Mouse (Mus musculus): ENCODE measurements around the gene Hnf4a. TPM values are rescaled to one million over a fixed set of nuclear protein-coding genes. Genes with fewer than 3 reads are reported as not detected.

Hnf4a gene
- polyA plus RNA-seq, 1 experiment from 2014 or later = 27.5 TPM

- H3K4me2 ChIP-seq (ENCODE audit: low read depth, low read length) = no peak overlapping the region
- H3K4me1 ChIP-seq (ENCODE audit: insufficient read depth) = peaks cover 32% of the 10 kb centered on the region
- DNase-seq = peak; percentile 82
- WGBS (ENCODE audit: insufficient replicate concordance) = 41% methylated on average over 19 of the region's 19 CpGs
- no peaks in the 10 kb centered on the region for H3K27me3 ChIP-seq (ENCODE audit: insufficient read depth, low read length)
- ATAC-seq = peak; percentile 91
- H3K4me3 ChIP-seq (ENCODE audit: low read depth, low read length) = no peak overlapping the region
- no peaks in the 10 kb centered on the region for H3K9me3 ChIP-seq (ENCODE audit: low read length)
- peak overlapping the region; percentile 90 for H3K27ac ChIP-seq (ENCODE audit: low read depth)
- H3K36me3 ChIP-seq (replicated peaks; ENCODE audit: insufficient read depth, low read length) = no peaks in the 10 kb centered on the region
- TF ChIP-seq CTCF (IDR thresholded peaks at IDR 0.05; ENCODE audit: low read depth) = peak; percentile 93
- TF ChIP-seq EP300 (IDR thresholded peaks at IDR 0.05; ENCODE audit: low read depth) = peak; percentile 79
- H3K9ac ChIP-seq (replicated peaks) = no peak overlapping the region
These were observed 80.0 kb downstream of the Hnf4a start for GRCm38 (mm10) chr2:163586384-163587261.

DNA sequence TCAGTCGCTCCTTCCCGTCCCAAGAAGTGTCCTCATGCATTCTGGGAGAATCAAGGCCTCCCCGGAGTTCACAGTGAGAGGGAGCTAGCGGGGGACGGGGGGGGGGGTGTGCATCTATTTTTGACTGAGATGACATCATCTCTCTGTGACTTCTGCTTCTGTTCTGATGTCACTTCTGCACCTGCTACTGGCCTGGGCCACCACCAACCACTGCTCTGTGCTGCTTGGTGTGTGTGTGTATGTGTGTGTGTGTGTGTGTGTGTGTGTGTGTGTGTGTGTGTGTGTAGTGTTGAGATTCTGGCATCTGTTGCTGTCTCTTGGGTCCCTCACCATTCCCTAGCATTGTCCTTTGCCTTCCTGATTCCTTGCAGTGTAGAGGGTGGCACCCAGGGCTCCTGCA, 80.9 kb downstream of the Hnf4a start:
- H3K4me1 ChIP-seq (ENCODE audit: insufficient read depth) = peaks cover 32% of the 10 kb centered on the region
- H3K36me3 ChIP-seq (replicated peaks; ENCODE audit: insufficient read depth, low read length) = no peaks in the 10 kb centered on the region
- H3K27me3 ChIP-seq (ENCODE audit: insufficient read depth, low read length) = no peaks in the 10 kb centered on the region
- no peak overlapping the region for H3K4me2 ChIP-seq (ENCODE audit: low read depth, low read length)
- TF ChIP-seq CTCF (IDR thresholded peaks at IDR 0.05; ENCODE audit: low read depth) (no peak), EP300 (IDR thresholded peaks at IDR 0.05; ENCODE audit: low read depth) (no peak)
- peak; percentile 58 for ATAC-seq
- H3K9ac ChIP-seq (replicated peaks) = no peak overlapping the region; the same call in 1 of the 2 replicates
- 32% methylated on average over 5 of the region's 5 CpGs for WGBS (ENCODE audit: insufficient replicate concordance)
- peak; percentile 47 for DNase-seq
- peak overlapping the region; percentile 90 for H3K27ac ChIP-seq (ENCODE audit: low read depth)
- H3K9me3 ChIP-seq (ENCODE audit: low read length) = no peaks in the 10 kb centered on the region
- no peak overlapping the region for H3K4me3 ChIP-seq (ENCODE audit: low read depth, low read length)

DNA sequence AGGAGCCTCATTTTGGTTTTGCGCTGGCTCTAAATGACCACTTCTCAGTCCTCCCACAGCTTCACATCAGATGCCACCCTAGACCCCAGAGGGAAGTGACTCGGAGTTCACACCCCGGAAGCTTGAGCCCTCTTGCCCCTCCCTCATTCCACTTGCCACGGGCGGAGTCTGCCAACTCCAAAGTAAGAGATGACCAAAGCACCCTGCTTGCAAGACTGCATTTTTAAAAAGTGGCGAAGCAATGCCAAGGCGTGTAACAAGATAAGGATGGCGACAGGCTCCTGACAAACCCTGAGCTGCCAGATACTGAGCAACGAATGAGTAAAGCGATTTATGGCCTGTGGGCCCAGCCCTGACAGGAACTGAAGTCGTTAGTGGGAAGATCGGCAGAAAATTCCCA, 83.6 kb downstream of the Hnf4a start:
- H3K27me3 ChIP-seq (ENCODE audit: insufficient read depth, low read length) = no peaks in the 10 kb centered on the region
- ATAC-seq = no peak
- no peak for TF ChIP-seq CTCF (IDR thresholded peaks at IDR 0.05; ENCODE audit: low read depth)
- TF ChIP-seq EP300 (IDR thresholded peaks at IDR 0.05; ENCODE audit: low read depth) = no peak
- H3K27ac ChIP-seq (ENCODE audit: low read depth) = no peak overlapping the region
- WGBS (ENCODE audit: insufficient replicate concordance) = 41% methylated on average over 12 of the region's 12 CpGs
- no peaks in the 10 kb centered on the region for H3K9me3 ChIP-seq (ENCODE audit: low read length)
- H3K4me2 ChIP-seq (ENCODE audit: low read depth, low read length) = no peak overlapping the region
- DNase-seq = no peak
- H3K4me1 ChIP-seq (ENCODE audit: insufficient read depth) = peaks cover 39% of the 10 kb centered on the region
- H3K36me3 ChIP-seq (replicated peaks; ENCODE audit: insufficient read depth, low read length) = no peaks in the 10 kb centered on the region
- H3K4me3 ChIP-seq (ENCODE audit: low read depth, low read length) = no peak overlapping the region
- H3K9ac ChIP-seq (replicated peaks) = no peak overlapping the region

- Histone ChIP-seq H3K4me1 (ENCODE audit: insufficient read depth) (peaks cover 46% of the 10 kb centered on the region), H3K27me3 (ENCODE audit: insufficient read depth, low read length) (no peaks in the 10 kb centered on the region), H3K4me2 (ENCODE audit: low read depth, low read length) (no peak overlapping the region), H3K9ac (replicated peaks) (no peak overlapping the region), H3K27ac (ENCODE audit: low read depth) (peak overlapping the region; percentile 61), H3K4me3 (ENCODE audit: low read depth, low read length) (no peak overlapping the region), H3K36me3 (replicated peaks; ENCODE audit: insufficient read depth, low read length) (no peaks in the 10 kb centered on the region), H3K9me3 (ENCODE audit: low read length) (no peaks in the 10 kb centered on the region)
- DNase-seq = no peak
- no peak for ATAC-seq
- TF ChIP-seq CTCF (IDR thresholded peaks at IDR 0.05; ENCODE audit: low read depth) (no peak), EP300 (IDR thresholded peaks at IDR 0.05; ENCODE audit: low read depth) (no peak)
- WGBS (ENCODE audit: insufficient replicate concordance) = 60% methylated on average over 5 of the region's 5 CpGs
These were observed 84.4 kb downstream of the Hnf4a start for GRCm38 (mm10) chr2:163590996-163591395.

GRCm38 (mm10) chr2:163592084-163592483, 85.5 kb downstream of the Hnf4a start:
- Histone ChIP-seq H3K4me2 (ENCODE audit: low read depth, low read length) (no peak overlapping the region), H3K9me3 (ENCODE audit: low read length) (no peaks in the 10 kb centered on the region), H3K27me3 (ENCODE audit: insufficient read depth, low read length) (no peaks in the 10 kb centered on the region), H3K36me3 (replicated peaks; ENCODE audit: insufficient read depth, low read length) (no peaks in the 10 kb centered on the region), H3K9ac (replicated peaks) (no peak overlapping the region), H3K4me1 (ENCODE audit: insufficient read depth) (peaks cover 52% of the 10 kb centered on the region), H3K4me3 (ENCODE audit: low read depth, low read length) (no peak overlapping the region), H3K27ac (ENCODE audit: low read depth) (peak overlapping the region; percentile 61)
- peak; percentile 59 for DNase-seq
- peak; percentile 64 for TF ChIP-seq CTCF (IDR thresholded peaks at IDR 0.05; ENCODE audit: low read depth)
- TF ChIP-seq EP300 (IDR thresholded peaks at IDR 0.05; ENCODE audit: low read depth) = no peak
- no peak for ATAC-seq
- WGBS (ENCODE audit: insufficient replicate concordance) = 74% methylated on average over 1 of the region's 1 CpGs

DNA sequence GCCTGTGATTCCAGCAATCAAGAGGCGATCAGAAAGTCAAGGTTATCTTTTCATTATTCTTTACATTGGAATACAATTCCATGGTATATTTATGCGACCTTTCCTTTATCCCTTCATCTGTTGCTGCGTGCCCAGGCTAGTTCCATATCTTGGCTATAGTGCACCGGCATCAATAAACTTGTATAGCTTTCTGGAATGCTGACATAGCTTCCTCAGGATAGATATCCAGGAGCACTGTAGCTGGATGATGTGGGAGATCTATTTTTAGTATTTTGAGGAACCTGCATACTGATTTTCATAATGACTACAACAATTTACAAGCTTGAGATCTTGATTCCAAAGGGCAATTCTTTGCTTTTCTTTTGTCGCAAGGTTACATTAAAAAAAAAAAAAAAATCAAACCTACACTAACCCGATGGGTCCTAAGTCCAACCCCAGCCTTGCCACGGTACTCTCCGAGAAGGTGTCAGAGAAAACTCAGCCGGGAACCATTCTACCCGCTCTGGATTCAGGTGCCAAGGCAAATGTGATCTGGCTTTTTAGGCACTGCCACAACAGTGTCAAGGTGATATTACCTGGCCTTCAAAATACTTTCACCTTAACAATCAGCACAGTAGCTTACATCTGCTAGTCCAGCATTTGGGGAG, 87.2 kb downstream of the Hnf4a start:
- peak overlapping the region; percentile 95 for H3K27ac ChIP-seq (ENCODE audit: low read depth)

More for the DNA sequence above, 87.2 kb downstream of the Hnf4a start:
- Histone ChIP-seq H3K9me3 (ENCODE audit: low read length) (no peaks in the 10 kb centered on the region), H3K27me3 (ENCODE audit: insufficient read depth, low read length) (no peaks in the 10 kb centered on the region), H3K4me3 (ENCODE audit: low read depth, low read length) (no peak overlapping the region), H3K9ac (replicated peaks) (0 out of 2 replicates have a peak overlapping the region, but pooled peaks have one; percentile 13), H3K36me3 (replicated peaks; ENCODE audit: insufficient read depth, low read length) (no peaks in the 10 kb centered on the region), H3K4me1 (ENCODE audit: insufficient read depth) (peaks cover 54% of the 10 kb centered on the region), H3K4me2 (ENCODE audit: low read depth, low read length) (no peak overlapping the region)
- DNase-seq (no peak), ATAC-seq (no peak)
- 63% methylated on average over 10 of the region's 10 CpGs for WGBS (ENCODE audit: insufficient replicate concordance)
- TF ChIP-seq CTCF (IDR thresholded peaks at IDR 0.05; ENCODE audit: low read depth) (no peak), EP300 (IDR thresholded peaks at IDR 0.05; ENCODE audit: low read depth) (no peak)

Measured in liver, postnatal 0 days (tissue).